Mouse (Mus musculus) midbrain, embryonic 10.5 days (tissue): ENCODE results near the gene Alg9. TPM values are rescaled to one million over a fixed set of nuclear protein-coding genes. Genes with fewer than 3 reads are reported as not detected.

ENCODE experiments used
- DNase-seq: peaks from one replicate; pipeline ENCODE4 v3.0.0-alpha.2; 2017; ENCODE audit warnings: low spot score
- H3K27ac ChIP-seq: fragments of 300-500 bp; sonication (generic); replicated peaks from 2 replicates; pipeline ENCODE4 v1.5.1; 2016; ENCODE audit warnings: mild to moderate bottlenecking
- H3K27me3 ChIP-seq: fragments of 300-500 bp; sonication (generic); 2 replicates; pipeline ENCODE4 v1.6.1; 2016; ENCODE audit warnings: low read depth, mild to moderate bottlenecking; ENCODE audit not compliant: poor library complexity, severe bottlenecking
- H3K36me3 ChIP-seq: fragments of 300-500 bp; sonication (generic); 2 replicates; pipeline ENCODE4 v1.6.1; 2016; ENCODE audit warnings: mild to moderate bottlenecking, moderate library complexity
- H3K4me1 ChIP-seq: fragments of 300-500 bp; sonication (generic); 2 replicates; pipeline ENCODE4 v1.6.1; 2016
- H3K4me3 ChIP-seq: fragments of 300-500 bp; sonication (generic); 2 replicates; pipeline ENCODE4 v1.5.1; 2016; ENCODE audit warnings: mild to moderate bottlenecking, moderate library complexity
- H3K9me3 ChIP-seq: fragments of 300-500 bp; sonication (generic); replicated peaks from 2 replicates; pipeline ENCODE4 v1.6.1; 2016; ENCODE audit warnings: mild to moderate bottlenecking
- WGBS: fragments of 180-500 bp; shearing (Covaris S2); methylation state at CpG from one replicate; pipeline ENCODE4 v1.1.7; 2016; 5-methylcytosine and 5-hydroxymethylcytosine counted together
- polyA plus RNA-seq: library from polyadenylated mRNA; unstranded; fragments of >200 nt; fragmentation: Nextera tagmentation; extraction: Ambion mirVana; gene quantifications from 2 replicates; pipeline ENCODE4 v1.2.1, GENCODE M21; 2016

Alg9 gene
- polyA plus RNA-seq, 1 experiment from 2014 or later = 38.1 TPM

- 87% methylated on average over 8 of the region's 8 CpGs for WGBS
- H3K27me3 ChIP-seq = no peaks in the 10 kb centered on the region
- H3K4me1 ChIP-seq = no peaks in the 10 kb centered on the region
- DNase-seq = no peak
- H3K4me3 ChIP-seq = no peak overlapping the region
- H3K9me3 ChIP-seq = no peaks in the 10 kb centered on the region
- no peak overlapping the region for H3K27ac ChIP-seq
- H3K36me3 ChIP-seq = peaks cover 97% of the 10 kb centered on the region
Observed at GRCm38 (mm10) chr9:50865803-50866202, 91.0 kb downstream of the Alg9 start.

GRCm38 (mm10) chr9:50867015-50867414 lies 92.2 kb downstream of the Alg9 start:
- Histone ChIP-seq H3K27me3 (no peaks in the 10 kb centered on the region), H3K9me3 (no peaks in the 10 kb centered on the region), H3K36me3 (peaks cover 90% of the 10 kb centered on the region), H3K4me3 (no peak overlapping the region), H3K4me1 (no peaks in the 10 kb centered on the region), H3K27ac (no peak overlapping the region)
- DNase-seq = no peak
- 96% methylated on average over 6 of the region's 6 CpGs for WGBS

- DNase-seq = no peak
- Histone ChIP-seq H3K4me3 (no peak overlapping the region), H3K27ac (no peak overlapping the region), H3K27me3 (no peaks in the 10 kb centered on the region), H3K9me3 (no peaks in the 10 kb centered on the region), H3K4me1 (no peaks in the 10 kb centered on the region), H3K36me3 (peaks cover 90% of the 10 kb centered on the region)
- WGBS = 94% methylated on average over 2 of the region's 2 CpGs
Observed at GRCm38 (mm10) chr9:50868182-50868581, 93.4 kb downstream of the Alg9 start.

DNA sequence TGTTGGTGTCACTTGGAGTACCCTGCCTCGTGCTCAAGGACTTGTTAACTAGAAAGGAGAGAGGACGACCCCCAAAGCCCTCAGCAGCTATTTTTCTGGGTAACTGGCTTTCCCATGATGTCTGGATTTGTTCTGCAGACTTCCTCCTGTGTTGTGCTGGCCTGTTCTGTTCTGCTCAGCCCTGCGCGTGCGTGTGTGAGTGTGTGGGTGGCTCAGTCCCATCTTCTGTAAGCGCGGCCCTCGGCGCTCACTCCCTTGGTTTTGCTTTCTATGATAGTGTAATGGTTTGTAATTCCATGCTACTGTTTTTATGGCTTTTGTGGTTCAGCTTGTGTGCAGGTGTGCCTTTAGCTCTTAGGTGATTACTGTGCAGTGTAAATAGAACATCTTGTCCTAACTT lies 98.4 kb downstream of the Alg9 start:
- 95% methylated on average over 9 of the region's 9 CpGs for WGBS
- no peak overlapping the region for H3K27ac ChIP-seq
- H3K36me3 ChIP-seq = peaks cover 92% of the 10 kb centered on the region
- H3K4me3 ChIP-seq = no peak overlapping the region
- no peaks in the 10 kb centered on the region for H3K27me3 ChIP-seq
- DNase-seq = no peak
- H3K9me3 ChIP-seq = no peaks in the 10 kb centered on the region
- no peaks in the 10 kb centered on the region for H3K4me1 ChIP-seq

DNA sequence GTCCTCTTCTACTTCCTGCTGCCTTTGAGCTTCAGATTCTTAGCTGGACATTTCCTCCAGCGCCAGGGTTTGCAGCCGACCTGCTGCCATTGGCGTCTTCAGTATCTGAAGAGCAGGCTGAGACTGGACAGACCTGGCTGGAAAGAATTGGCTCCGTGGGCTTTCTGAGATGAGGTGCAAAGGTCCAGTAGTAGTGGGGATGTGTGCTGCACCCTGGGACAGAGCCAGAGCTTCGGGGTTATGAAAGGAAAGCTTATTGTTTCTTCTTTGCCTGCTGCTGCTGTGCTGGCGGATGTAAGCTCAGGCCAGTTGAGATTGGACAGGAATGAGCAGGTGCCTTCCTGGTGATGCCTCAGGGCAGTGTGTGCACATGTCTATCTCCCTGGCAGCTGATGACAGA lies 99.2 kb downstream of the Alg9 start:
- H3K9me3 ChIP-seq = no peaks in the 10 kb centered on the region
- WGBS = 93% methylated on average over 6 of the region's 6 CpGs
- DNase-seq = no peak
- no peaks in the 10 kb centered on the region for H3K4me1 ChIP-seq
- H3K36me3 ChIP-seq = peaks cover 92% of the 10 kb centered on the region
- no peak overlapping the region for H3K27ac ChIP-seq
- H3K4me3 ChIP-seq = no peak overlapping the region
- H3K27me3 ChIP-seq = no peaks in the 10 kb centered on the region

- H3K9me3 ChIP-seq = no peaks in the 10 kb centered on the region
- H3K27me3 ChIP-seq = no peaks in the 10 kb centered on the region
- no peaks in the 10 kb centered on the region for H3K4me1 ChIP-seq
- peaks cover 93% of the 10 kb centered on the region for H3K36me3 ChIP-seq
- no peak for DNase-seq
- H3K4me3 ChIP-seq = no peak overlapping the region
- no peak overlapping the region for H3K27ac ChIP-seq
- 96% methylated on average over 4 of the region's 4 CpGs for WGBS
Observed at GRCm38 (mm10) chr9:50875470-50875869, 100.7 kb downstream of the Alg9 start.

GRCm38 (mm10) chr9:50876287-50876686 lies 101.5 kb downstream of the Alg9 start:
- DNase-seq = no peak
- no peaks in the 10 kb centered on the region for H3K9me3 ChIP-seq
- no peak overlapping the region for H3K27ac ChIP-seq
- H3K4me1 ChIP-seq = no peaks in the 10 kb centered on the region
- peaks cover 93% of the 10 kb centered on the region for H3K36me3 ChIP-seq
- 93% methylated on average over 3 of the region's 3 CpGs for WGBS
- H3K4me3 ChIP-seq = no peak overlapping the region
- no peaks in the 10 kb centered on the region for H3K27me3 ChIP-seq

- Histone ChIP-seq H3K27ac (no peak overlapping the region), H3K36me3 (peaks cover 100% of the 10 kb centered on the region), H3K27me3 (no peaks in the 10 kb centered on the region), H3K4me1 (no peaks in the 10 kb centered on the region), H3K9me3 (no peaks in the 10 kb centered on the region), H3K4me3 (no peak overlapping the region)
- 88% methylated on average over 3 of the region's 3 CpGs for WGBS
- DNase-seq = no peak
Observed at GRCm38 (mm10) chr9:50877431-50877830, 102.6 kb downstream of the Alg9 start.

DNA sequence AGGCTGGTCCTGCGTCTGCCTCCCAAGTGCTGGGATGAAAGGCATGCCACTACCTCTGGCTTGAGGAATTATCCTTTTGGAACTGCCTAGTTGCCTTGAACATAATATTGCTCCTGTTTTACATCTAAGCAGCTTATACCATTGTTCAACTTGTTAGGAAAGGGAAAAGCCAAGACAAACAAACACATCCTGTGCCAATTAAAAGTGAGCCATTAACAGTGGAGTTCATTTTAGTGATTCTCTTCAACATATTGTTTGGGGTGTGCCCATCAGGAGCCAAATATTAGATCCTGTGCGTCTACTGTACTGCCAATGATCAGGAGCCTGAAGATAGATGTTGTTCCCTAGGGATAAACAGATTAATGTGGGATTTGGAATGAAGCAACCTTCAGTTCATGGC lies 107.4 kb downstream of the Alg9 start:
- Histone ChIP-seq H3K36me3 (peaks cover 80% of the 10 kb centered on the region), H3K9me3 (no peaks in the 10 kb centered on the region), H3K27me3 (no peaks in the 10 kb centered on the region), H3K4me1 (peaks cover 12% of the 10 kb centered on the region), H3K4me3 (no peak overlapping the region), H3K27ac (no peak overlapping the region)
- WGBS = 95% methylated on average over 2 of the region's 2 CpGs
- no peak for DNase-seq

DNA sequence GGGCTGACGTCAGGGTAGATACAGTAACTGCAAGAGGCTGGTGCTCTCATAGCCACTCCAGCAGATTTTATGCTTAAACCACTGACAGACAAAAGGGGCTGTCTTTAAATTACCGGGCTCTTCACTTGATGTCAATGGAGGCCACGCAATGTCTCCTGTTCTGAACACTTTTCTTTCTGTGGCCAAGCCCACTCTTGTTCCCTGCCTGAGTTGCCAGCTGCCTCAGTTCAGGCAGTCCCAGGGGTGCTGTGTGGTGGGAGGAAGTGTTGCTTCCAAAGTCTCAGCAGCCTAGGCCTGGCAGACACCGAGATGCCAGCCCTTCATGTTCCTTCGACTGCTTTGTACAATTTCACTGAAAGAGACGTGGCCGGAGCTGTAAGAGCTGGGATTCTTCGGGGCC lies 109.3 kb downstream of the Alg9 start:
- 90% methylated on average over 8 of the region's 8 CpGs for WGBS

GRCm38 (mm10) chr9:50884741-50885599 lies 110.2 kb downstream of the Alg9 start:
- H3K36me3 ChIP-seq = peaks cover 61% of the 10 kb centered on the region
- H3K27ac ChIP-seq = no peak overlapping the region
- 85% methylated on average over 10 of the region's 10 CpGs for WGBS
- peaks cover 35% of the 10 kb centered on the region for H3K4me1 ChIP-seq
- H3K4me3 ChIP-seq = no peak overlapping the region
- no peak for DNase-seq
- no peaks in the 10 kb centered on the region for H3K9me3 ChIP-seq
- no peaks in the 10 kb centered on the region for H3K27me3 ChIP-seq

More for the DNA sequence above, 109.3 kb downstream of the Alg9 start:
- Histone ChIP-seq H3K4me3 (no peak overlapping the region), H3K4me1 (peaks cover 31% of the 10 kb centered on the region), H3K36me3 (peaks cover 68% of the 10 kb centered on the region), H3K27me3 (no peaks in the 10 kb centered on the region), H3K27ac (no peak overlapping the region), H3K9me3 (no peaks in the 10 kb centered on the region)
- DNase-seq = no peak

- no peak overlapping the region for H3K4me3 ChIP-seq
- H3K27ac ChIP-seq = no peak overlapping the region
- DNase-seq = no peak
- peaks cover 35% of the 10 kb centered on the region for H3K4me1 ChIP-seq
- 71% methylated on average over 1 of the region's 1 CpGs for WGBS
- H3K27me3 ChIP-seq = no peaks in the 10 kb centered on the region
- no peaks in the 10 kb centered on the region for H3K9me3 ChIP-seq
- H3K36me3 ChIP-seq = peaks cover 55% of the 10 kb centered on the region
Observed at GRCm38 (mm10) chr9:50885600-50885987, 110.8 kb downstream of the Alg9 start.

DNA sequence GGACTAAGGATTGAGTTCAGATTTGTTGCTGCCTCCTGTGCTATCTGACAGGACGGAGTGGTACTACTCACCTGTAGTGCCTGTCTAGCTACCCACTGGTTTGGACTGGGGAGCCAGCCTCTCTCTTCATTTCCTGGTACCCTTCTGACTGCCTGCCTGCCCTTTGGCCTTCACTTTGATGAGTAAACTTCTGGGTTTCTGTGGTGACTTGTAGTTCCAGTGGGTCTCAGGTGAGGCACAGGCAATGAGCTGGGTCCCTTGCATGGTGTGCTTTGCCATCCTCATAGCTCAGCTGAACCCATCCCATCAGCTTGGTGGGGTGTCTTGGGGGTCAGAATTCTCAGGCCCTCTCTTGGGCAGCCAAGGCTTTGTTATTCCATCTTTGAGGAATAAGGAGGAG lies 112.1 kb downstream of the Alg9 start:
- Histone ChIP-seq H3K36me3 (peaks cover 48% of the 10 kb centered on the region), H3K27ac (peak overlapping the region; percentile 61), H3K27me3 (no peaks in the 10 kb centered on the region), H3K4me3 (no peak overlapping the region), H3K4me1 (peaks cover 38% of the 10 kb centered on the region), H3K9me3 (no peaks in the 10 kb centered on the region)
- DNase-seq = no peak
- 89% methylated on average over 1 of the region's 1 CpGs for WGBS
